Mouse (Mus musculus) limb, embryonic 15.5 days (tissue): ENCODE data around the gene Gvin1. TPM values are rescaled to one million over a fixed set of nuclear protein-coding genes. Genes with fewer than 3 reads are reported as not detected.
"Not testable (repeated sequence)": the region's sequence is repeated elsewhere in the genome, so short reads cannot be mapped to it uniquely, and the experiment has no call there.

Experiments
- ATAC-seq: fragments of 200-750 bp; cut with Nextera tagmentation; 2 replicates; pipeline ENCODE4 v1.8.0; 2017; ENCODE audit warnings: low read depth, moderate TSS enrichment; ENCODE audit not compliant: insufficient number of reproducible peaks, low FRiP score, low TSS enrichment
- H3K27ac ChIP-seq: fragments of 300-500 bp; sonication (generic); 2 replicates; pipeline ENCODE4 v1.5.1; 2015; ENCODE audit warnings: moderate library complexity, mild to moderate bottlenecking, inconsistent platforms
- H3K27me3 ChIP-seq: fragments of 300-500 bp; sonication (generic); 2 replicates; pipeline ENCODE4 v1.6.1; 2015; ENCODE audit warnings: inconsistent platforms
- H3K36me3 ChIP-seq: fragments of 300-500 bp; sonication (generic); 2 replicates; pipeline ENCODE4 v1.6.1; 2015; ENCODE audit warnings: inconsistent platforms
- H3K4me1 ChIP-seq: fragments of 300-500 bp; sonication (generic); 2 replicates; pipeline ENCODE4 v1.6.1; 2015; ENCODE audit warnings: inconsistent platforms
- H3K4me2 ChIP-seq: fragments of 300-500 bp; sonication (generic); 2 replicates; pipeline ENCODE4 v1.6.1; 2015; ENCODE audit warnings: mild to moderate bottlenecking, inconsistent platforms
- H3K4me3 ChIP-seq: fragments of 300-500 bp; sonication (generic); 2 replicates; pipeline ENCODE4 v1.5.1; 2015; ENCODE audit warnings: mild to moderate bottlenecking, inconsistent platforms
- H3K9ac ChIP-seq: fragments of 300-500 bp; sonication (generic); 2 replicates; pipeline ENCODE4 v1.6.1; 2015; ENCODE audit warnings: inconsistent platforms
- H3K9me3 ChIP-seq: fragments of 300-500 bp; sonication (generic); 2 replicates; pipeline ENCODE4 v1.6.1; 2016; ENCODE audit warnings: inconsistent platforms
- WGBS: fragments of 180-500 bp; shearing (Covaris S2); methylation state at CpG from one replicate; pipeline ENCODE4 v1.1.7; 2015; 5-methylcytosine and 5-hydroxymethylcytosine counted together
- polyA plus RNA-seq: library from polyadenylated mRNA; unstranded; fragments of >200 nt; fragmentation: Nextera tagmentation; extraction: Ambion mirVana; gene quantifications from 2 replicates; pipeline ENCODE4 v1.2.1, GENCODE M21; 2015

The Gvin1 gene
- polyA plus RNA-seq = not detected in 2 replicates

GRCm38 (mm10) chr7:106215177-106215576 is at the start of gene Gvin1:
Gene Gvin1, minus strand, starts transcription at chr7:106215326.
- H3K27me3 ChIP-seq, H3K36me3 ChIP-seq, H3K9me3 ChIP-seq, H3K9ac ChIP-seq, H3K4me2 ChIP-seq, ATAC-seq, H3K27ac ChIP-seq, H3K4me1 ChIP-seq, H3K4me3 ChIP-seq: not testable (repeated sequence)
- WGBS = 85% methylated on average over 1 of the region's 1 CpGs

- Histone ChIP-seq H3K36me3 (no peaks in the 10 kb centered on the region), H3K27ac (no peak overlapping the region), H3K4me3 (no peak overlapping the region), H3K27me3 (no peaks in the 10 kb centered on the region), H3K9me3 (no peaks in the 10 kb centered on the region), H3K9ac (no peak overlapping the region), H3K4me1 (no peaks in the 10 kb centered on the region), H3K4me2 (no peak overlapping the region)
- WGBS = 79% methylated on average over 2 of the region's 2 CpGs
- ATAC-seq = no peak
Measured at GRCm38 (mm10) chr7:106251844-106252517, 36.9 kb upstream of the Gvin1 start.

GRCm38 (mm10) chr7:106248922-106249321 is 33.8 kb upstream of the Gvin1 start:
- no peaks in the 10 kb centered on the region for H3K36me3 ChIP-seq
- ATAC-seq = no peak
- H3K4me3 ChIP-seq = no peak overlapping the region
- no peaks in the 10 kb centered on the region for H3K27me3 ChIP-seq
- H3K4me2 ChIP-seq = no peak overlapping the region
- H3K9me3 ChIP-seq = no peaks in the 10 kb centered on the region
- 89% methylated on average over 2 of the region's 2 CpGs for WGBS
- H3K9ac ChIP-seq = no peak overlapping the region
- H3K4me1 ChIP-seq = no peaks in the 10 kb centered on the region
- H3K27ac ChIP-seq = no peak overlapping the region

- Histone ChIP-seq H3K4me2 (no peak overlapping the region), H3K4me1 (no peaks in the 10 kb centered on the region), H3K4me3 (no peak overlapping the region), H3K27me3 (no peaks in the 10 kb centered on the region), H3K9me3 (no peaks in the 10 kb centered on the region), H3K9ac (no peak overlapping the region), H3K27ac (no peak overlapping the region), H3K36me3 (no peaks in the 10 kb centered on the region)
- no peak for ATAC-seq
- 69% methylated on average over 2 of the region's 2 CpGs for WGBS
Measured at GRCm38 (mm10) chr7:106248245-106248644, 33.1 kb upstream of the Gvin1 start.

GRCm38 (mm10) chr7:106245601-106246000 is 30.5 kb upstream of the Gvin1 start:
- Histone ChIP-seq H3K9ac (no peak overlapping the region), H3K27ac (no peak overlapping the region), H3K27me3 (no peaks in the 10 kb centered on the region), H3K36me3 (no peaks in the 10 kb centered on the region), H3K4me1 (no peaks in the 10 kb centered on the region), H3K9me3 (no peaks in the 10 kb centered on the region; the same call in 1 of the 2 replicates), H3K4me2 (no peak overlapping the region), H3K4me3 (no peak overlapping the region)
- ATAC-seq = no peak
- 81% methylated on average over 6 of the region's 6 CpGs for WGBS

GRCm38 (mm10) chr7:106240484-106241275 is 25.6 kb upstream of the Gvin1 start:
- 87% methylated on average over 12 of the region's 12 CpGs for WGBS
- H3K27me3 ChIP-seq = not testable (repeated sequence)

GRCm38 (mm10) chr7:106237192-106237465 is 22.0 kb upstream of the Gvin1 start:
- Histone ChIP-seq H3K4me1 (no peaks in the 10 kb centered on the region), H3K9me3 (no peaks in the 10 kb centered on the region), H3K4me3 (no peak overlapping the region), H3K9ac (no peak overlapping the region), H3K36me3 (no peaks in the 10 kb centered on the region), H3K4me2 (no peak overlapping the region), H3K27ac (no peak overlapping the region), H3K27me3 (no peaks in the 10 kb centered on the region)
- ATAC-seq = no peak

More at GRCm38 (mm10) chr7:106240484-106241275, 25.6 kb upstream of the Gvin1 start:
- H3K4me3 ChIP-seq, H3K36me3 ChIP-seq, H3K9ac ChIP-seq, H3K4me2 ChIP-seq, H3K27ac ChIP-seq, ATAC-seq, H3K9me3 ChIP-seq, H3K4me1 ChIP-seq: not testable (repeated sequence)

- no peaks in the 10 kb centered on the region for H3K9me3 ChIP-seq
- no peak overlapping the region for H3K27ac ChIP-seq
- H3K4me1 ChIP-seq = no peaks in the 10 kb centered on the region
- H3K4me2 ChIP-seq = no peak overlapping the region
- WGBS = 61% methylated on average over 2 of the region's 2 CpGs
- H3K27me3 ChIP-seq = no peaks in the 10 kb centered on the region
- no peaks in the 10 kb centered on the region for H3K36me3 ChIP-seq
- no peak for ATAC-seq
- no peak overlapping the region for H3K9ac ChIP-seq
- no peak overlapping the region for H3K4me3 ChIP-seq
Measured at GRCm38 (mm10) chr7:106236327-106237191, 21.4 kb upstream of the Gvin1 start.

- WGBS = 69% methylated on average over 2 of the region's 2 CpGs
Measured at GRCm38 (mm10) chr7:106235596-106235995, 20.5 kb upstream of the Gvin1 start.

GRCm38 (mm10) chr7:106215910-106216309 is 784 bp upstream of the Gvin1 start:
- H3K27me3 ChIP-seq, ATAC-seq, H3K9ac ChIP-seq, H3K9me3 ChIP-seq, H3K4me3 ChIP-seq, H3K36me3 ChIP-seq, H3K4me1 ChIP-seq, H3K27ac ChIP-seq, H3K4me2 ChIP-seq: not testable (repeated sequence)

More at GRCm38 (mm10) chr7:106235596-106235995, 20.5 kb upstream of the Gvin1 start:
- Histone ChIP-seq H3K36me3 (no peaks in the 10 kb centered on the region), H3K27me3 (no peaks in the 10 kb centered on the region), H3K4me1 (no peaks in the 10 kb centered on the region), H3K9ac (no peak overlapping the region), H3K4me2 (no peak overlapping the region), H3K4me3 (no peak overlapping the region), H3K9me3 (no peaks in the 10 kb centered on the region), H3K27ac (no peak overlapping the region)
- ATAC-seq = no peak

- WGBS = no CpG with 5 or more reads among the region's 4 CpGs
- not testable (repeated sequence) for H3K4me1 ChIP-seq, H3K27me3 ChIP-seq, H3K36me3 ChIP-seq, H3K4me2 ChIP-seq, ATAC-seq, H3K9ac ChIP-seq, H3K9me3 ChIP-seq, H3K27ac ChIP-seq, H3K4me3 ChIP-seq
Measured at GRCm38 (mm10) chr7:106213770-106214169, 1.4 kb downstream of the Gvin1 start.

- not testable (repeated sequence) for H3K4me3 ChIP-seq, H3K36me3 ChIP-seq, H3K4me2 ChIP-seq, H3K27ac ChIP-seq, H3K9me3 ChIP-seq, H3K9ac ChIP-seq, H3K4me1 ChIP-seq, ATAC-seq, H3K27me3 ChIP-seq
- WGBS = 74% methylated on average over 2 of the region's 3 CpGs
Measured at GRCm38 (mm10) chr7:106206630-106207029, 8.5 kb downstream of the Gvin1 start.
